Mouse (Mus musculus) kidney, postnatal 0 days (tissue): ENCODE data around the gene Adrb1. TPM values are rescaled to one million over a fixed set of nuclear protein-coding genes. Genes with fewer than 3 reads are reported as not detected.

Source experiments
- ATAC-seq: fragments of 200-750 bp; cut with Nextera tagmentation; replicated peaks from 2 replicates; pipeline ENCODE4 v1.8.0; 2017; ENCODE audit warnings: low read depth, moderate number of reproducible peaks, moderate TSS enrichment, moderate library complexity; ENCODE audit not compliant: low FRiP score
- DNase-seq: peaks from one replicate; pipeline ENCODE4 v3.0.0-alpha.2; 2016; ENCODE audit warnings: low spot score
- H3K27ac ChIP-seq: fragments of 300-500 bp; sonication (generic); 2 replicates; pipeline ENCODE4 v1.5.1; 2014; ENCODE audit warnings: mild to moderate bottlenecking
- H3K27me3 ChIP-seq: fragments of 300-500 bp; sonication (generic); 2 replicates; pipeline ENCODE4 v1.6.1; 2014; ENCODE audit warnings: low read length, mixed read lengths; ENCODE audit not compliant: insufficient read depth
- H3K36me3 ChIP-seq: fragments of 300-500 bp; sonication (generic); 2 replicates; pipeline ENCODE4 v1.6.1; 2014; ENCODE audit warnings: low read length, mixed read lengths; ENCODE audit not compliant: insufficient read depth
- H3K4me1 ChIP-seq: fragments of 300-500 bp; sonication (generic); replicated peaks from 2 replicates; pipeline ENCODE4 v1.6.1; 2014; ENCODE audit warnings: antibody characterized with exemption, low read length, mixed read lengths; ENCODE audit not compliant: insufficient read depth
- H3K4me2 ChIP-seq: fragments of 300-500 bp; sonication (generic); 2 replicates; pipeline ENCODE4 v1.6.1; 2014; ENCODE audit warnings: mild to moderate bottlenecking, low read length, moderate library complexity, mixed read lengths
- H3K4me3 ChIP-seq: fragments of 300-500 bp; sonication (generic); replicated peaks from 2 replicates; pipeline ENCODE4 v1.5.1; 2014; ENCODE audit warnings: low read depth, low read length
- H3K9ac ChIP-seq: fragments of 300-500 bp; sonication (generic); 2 replicates; pipeline ENCODE4 v1.6.1; 2014; ENCODE audit warnings: low read depth, low read length
- H3K9me3 ChIP-seq: fragments of 300-500 bp; sonication (generic); replicated peaks from 2 replicates; pipeline ENCODE4 v1.6.1; 2016; ENCODE audit warnings: low read length, inconsistent platforms, mixed read lengths
- CTCF ChIP-seq: IDR thresholded peaks from 2 replicates; pipeline ENCODE4 v1.5.1; 2016; ENCODE audit warnings: antibody characterized with exemption, low read depth, mild to moderate bottlenecking, moderate library complexity
- WGBS: fragments of 180-500 bp; shearing (Covaris S2); extraction: QIAGEN DNeasy Blood & Tissue Kit; methylation state at CpG from one replicate; pipeline ENCODE4 v1.1.7; 2014; 5-methylcytosine and 5-hydroxymethylcytosine counted together
- polyA plus RNA-seq: library from polyadenylated mRNA; unstranded; fragments of >200 nt; fragmentation: Nextera tagmentation; extraction: Ambion mirVana; gene quantifications from 2 replicates; pipeline ENCODE4 v1.2.1, GENCODE M21; 2015

The Adrb1 gene
- polyA plus RNA-seq, 1 experiment from 2014 or later, result 0.55 TPM

DNA sequence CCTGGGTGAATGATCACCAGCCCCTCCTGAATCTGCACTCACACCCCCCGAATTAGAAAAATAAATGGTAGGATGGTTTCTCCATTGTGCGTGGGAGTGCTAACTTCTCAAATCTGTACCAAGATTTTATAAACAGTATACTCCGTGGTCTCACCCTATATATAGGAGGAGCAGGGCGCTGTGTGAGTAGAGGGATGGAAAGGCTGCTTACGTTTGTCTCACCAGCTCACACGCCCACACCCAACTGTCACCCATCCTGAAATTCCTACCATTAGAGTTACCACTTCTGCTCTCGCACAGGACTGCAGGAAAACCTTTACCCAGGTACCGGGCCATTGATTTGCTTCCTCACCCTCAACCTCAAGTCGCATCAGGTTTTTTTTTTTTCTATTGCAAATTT is 47.0 kb downstream of the Adrb1 start:
- ATAC-seq (no peak), DNase-seq (no peak)
- no peaks in the 10 kb centered on the region for H3K27me3 ChIP-seq
- no peak overlapping the region for H3K4me3 ChIP-seq
- no peaks in the 10 kb centered on the region for H3K4me1 ChIP-seq
- H3K9ac ChIP-seq, result no peak overlapping the region
- TF ChIP-seq CTCF, result no peak
- no peak overlapping the region for H3K27ac ChIP-seq
- no peak overlapping the region for H3K4me2 ChIP-seq
- H3K36me3 ChIP-seq, result no peaks in the 10 kb centered on the region
- whole genome bisulfite sequencing, result 80% methylated on average over 9 of the region's 9 CpGs
- H3K9me3 ChIP-seq, result no peaks in the 10 kb centered on the region

DNA sequence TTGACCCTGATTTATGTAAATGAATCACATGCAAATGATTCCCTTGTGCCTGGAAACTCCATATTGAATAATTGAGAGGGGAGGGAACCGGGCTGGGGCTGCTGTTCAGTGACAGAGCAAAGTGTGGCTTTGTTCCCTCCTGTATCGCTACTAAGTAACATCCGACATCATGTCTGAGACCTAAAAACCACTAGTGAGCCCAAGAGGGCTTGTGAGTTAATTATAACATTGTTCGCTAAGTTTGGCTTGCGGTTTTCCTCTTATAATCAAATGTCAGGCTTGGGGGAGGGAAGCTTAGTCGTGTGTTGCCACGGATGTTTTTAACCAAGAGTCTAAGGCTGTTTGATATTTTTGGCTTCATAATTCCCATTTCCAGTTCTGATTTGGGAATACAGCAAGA is 50.2 kb downstream of the Adrb1 start:
- Histone ChIP-seq H3K4me1 (peaks cover 7% of the 10 kb centered on the region; the same call in 1 of the 2 replicates), H3K36me3 (no peaks in the 10 kb centered on the region), H3K4me3 (no peak overlapping the region), H3K4me2 (no peak overlapping the region), H3K27ac (no peak overlapping the region), H3K9ac (no peak overlapping the region), H3K27me3 (peaks cover 8% of the 10 kb centered on the region; the same call in 1 of the 2 replicates), H3K9me3 (no peaks in the 10 kb centered on the region)
- ATAC-seq (no peak), DNase-seq (no peak)
- TF ChIP-seq CTCF, result no peak
- WGBS, result 84% methylated on average over 7 of the region's 7 CpGs

DNA sequence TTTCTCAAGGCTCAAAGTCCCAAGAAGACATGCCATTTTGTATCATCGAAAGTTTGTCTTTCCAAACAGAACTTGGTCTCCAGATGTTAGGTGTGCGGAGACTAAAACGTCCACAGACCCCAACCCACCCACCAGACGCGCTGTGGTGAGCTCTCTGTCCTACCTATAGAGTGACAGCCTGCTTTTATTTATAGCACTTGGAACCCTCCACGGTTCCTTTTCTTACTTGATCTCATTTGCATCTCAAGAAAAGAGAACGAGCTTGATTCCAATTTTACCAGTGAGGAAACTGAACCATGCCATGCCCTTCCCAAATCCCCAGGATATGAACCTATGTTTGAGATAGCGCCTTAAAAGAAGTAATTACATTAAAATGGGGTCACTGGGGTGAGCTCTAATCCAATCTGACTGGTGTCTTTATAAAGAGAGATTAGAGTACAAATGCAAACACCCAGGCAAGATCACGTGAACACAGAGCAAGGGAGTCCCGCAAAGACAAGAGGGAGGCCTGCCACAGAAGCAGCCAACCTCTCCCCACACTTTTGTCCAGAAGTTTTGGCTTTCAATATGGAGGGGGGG is 51.5 kb downstream of the Adrb1 start:
- no peak overlapping the region for H3K4me3 ChIP-seq
- 74% methylated on average over 10 of the region's 10 CpGs for WGBS
- H3K4me2 ChIP-seq, result no peak overlapping the region
- H3K4me1 ChIP-seq, result peaks cover 7% of the 10 kb centered on the region; the same call in 1 of the 2 replicates
- no peaks in the 10 kb centered on the region for H3K9me3 ChIP-seq
- TF ChIP-seq CTCF, result no peak
- peaks cover 8% of the 10 kb centered on the region; the same call in 1 of the 2 replicates for H3K27me3 ChIP-seq
- H3K36me3 ChIP-seq, result no peaks in the 10 kb centered on the region
- DNase-seq (no peak), ATAC-seq (no peak)
- no peak overlapping the region for H3K9ac ChIP-seq
- no peak overlapping the region for H3K27ac ChIP-seq

DNA sequence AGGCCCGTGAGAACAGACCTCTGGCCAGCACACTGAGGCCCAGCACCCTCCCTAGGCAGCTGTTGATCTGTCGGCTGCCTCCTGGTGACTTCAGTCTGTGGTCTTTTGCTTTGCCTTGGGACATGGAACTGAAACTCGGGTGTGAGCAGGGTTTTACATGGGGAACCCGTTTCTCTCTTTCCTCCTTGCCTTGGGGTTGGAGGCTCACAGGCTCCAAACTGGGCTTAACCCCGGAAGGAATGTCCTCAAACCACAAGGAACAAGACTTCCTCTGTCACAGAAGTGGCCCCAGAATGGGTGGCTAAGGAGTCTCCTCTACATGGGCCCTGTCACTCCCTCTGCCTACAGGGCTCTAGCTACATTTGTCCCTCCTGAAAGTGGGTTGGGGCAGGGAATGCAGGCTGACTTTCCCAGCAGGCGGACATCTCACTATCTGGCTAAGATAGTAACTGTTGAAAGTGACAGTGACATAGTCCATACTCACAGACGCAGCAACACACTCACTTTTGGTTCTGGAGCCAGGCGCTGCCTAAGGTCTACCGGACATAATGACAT is 52.5 kb downstream of the Adrb1 start:
- Histone ChIP-seq H3K4me2 (no peak overlapping the region), H3K4me1 (peaks cover 7% of the 10 kb centered on the region; the same call in 1 of the 2 replicates), H3K27me3 (peaks cover 8% of the 10 kb centered on the region; the same call in 1 of the 2 replicates), H3K9me3 (no peaks in the 10 kb centered on the region), H3K9ac (no peak overlapping the region), H3K36me3 (no peaks in the 10 kb centered on the region), H3K4me3 (no peak overlapping the region), H3K27ac (no peak overlapping the region)
- ATAC-seq (no peak; the same call in 1 of the 2 replicates), DNase-seq (no peak)
- WGBS, result 79% methylated on average over 9 of the region's 9 CpGs
- no peak for TF ChIP-seq CTCF

DNA sequence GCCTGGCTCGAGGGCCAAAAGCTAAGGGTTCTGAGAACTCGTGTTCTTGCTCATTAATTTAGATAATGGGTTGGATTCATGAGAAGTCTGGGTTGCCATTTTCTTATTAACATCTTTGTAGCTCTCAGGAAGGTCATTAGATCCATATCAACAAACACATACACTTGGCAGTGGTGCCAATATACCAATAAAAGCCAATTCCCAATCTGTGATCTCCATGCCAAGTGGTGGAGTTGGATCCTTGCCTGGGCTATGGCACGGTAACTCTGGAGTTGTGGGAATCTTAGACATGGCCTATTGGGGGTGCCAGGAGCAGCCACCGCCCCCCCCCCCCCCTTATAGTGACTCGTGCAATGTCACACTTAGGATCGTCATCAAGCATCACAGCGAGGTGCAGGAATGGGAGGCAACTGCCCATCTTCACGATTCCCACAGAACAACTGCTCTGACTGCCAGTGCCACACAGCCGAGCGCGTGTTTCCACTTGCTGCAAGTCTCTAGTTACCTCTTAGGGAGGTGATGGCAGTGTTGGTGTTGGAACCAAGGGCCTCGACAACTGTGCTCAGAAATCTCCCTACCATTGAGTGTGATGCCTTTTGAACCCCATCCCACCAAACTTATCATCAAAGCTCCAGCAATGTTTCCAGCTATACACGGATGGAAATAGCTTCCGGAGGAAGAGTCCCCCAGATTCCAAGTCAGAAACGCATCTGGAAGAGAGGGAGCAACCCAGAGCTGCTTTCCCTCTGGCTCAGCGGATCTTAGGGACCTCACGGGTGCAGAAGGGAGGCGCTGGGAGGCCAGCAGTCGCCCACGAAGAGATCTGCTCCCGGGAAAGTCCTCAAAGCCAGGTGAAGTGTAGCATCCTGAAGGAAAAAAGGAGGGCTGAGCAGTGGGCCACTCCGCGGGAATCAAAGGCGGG is 53.2 kb downstream of the Adrb1 start:
- Histone ChIP-seq H3K27me3 (peaks cover 8% of the 10 kb centered on the region; the same call in 1 of the 2 replicates), H3K9ac (no peak overlapping the region), H3K4me1 (peaks cover 7% of the 10 kb centered on the region; the same call in 1 of the 2 replicates), H3K4me3 (peak overlapping the region; percentile 16; the same call in 1 of the 2 replicates), H3K4me2 (peak overlapping the region; percentile 53), H3K27ac (no peak overlapping the region), H3K9me3 (no peaks in the 10 kb centered on the region), H3K36me3 (no peaks in the 10 kb centered on the region)
- TF ChIP-seq CTCF, result no peak
- 31% methylated on average over 24 of the region's 24 CpGs for WGBS
- ATAC-seq, result no peak
- DNase-seq, result no peak
